Mouse (Mus musculus) lung, embryonic 14.5 days (tissue): ENCODE data around the gene Snrk. TPM values are rescaled to one million over a fixed set of nuclear protein-coding genes. Genes with fewer than 3 reads are reported as not detected.

Experiments
- ATAC-seq: fragments of 200-750 bp; cut with Nextera tagmentation; 2 replicates; pipeline ENCODE4 v1.8.0; 2017; ENCODE audit warnings: mild to moderate bottlenecking, moderate TSS enrichment, moderate library complexity; ENCODE audit not compliant: insufficient read depth
- DNase-seq: peaks from one replicate; pipeline ENCODE4 v3.0.0-alpha.2; 2015
- H3K27ac ChIP-seq: fragments of 300-500 bp; sonication (generic); 2 replicates; pipeline ENCODE4 v1.5.1; 2014; ENCODE audit warnings: low read depth, mild to moderate bottlenecking, moderate library complexity
- H3K27me3 ChIP-seq: fragments of 300-500 bp; sonication (generic); 2 replicates; pipeline ENCODE4 v1.6.1; 2014; ENCODE audit warnings: low read length, control low read depth; ENCODE audit not compliant: insufficient read depth
- H3K36me3 ChIP-seq: fragments of 300-500 bp; sonication (generic); 2 replicates; pipeline ENCODE4 v1.6.1; 2014; ENCODE audit warnings: control low read depth; ENCODE audit not compliant: insufficient read depth
- H3K4me1 ChIP-seq: fragments of 300-500 bp; sonication (generic); 2 replicates; pipeline ENCODE4 v1.6.1; 2014; ENCODE audit warnings: antibody characterized with exemption, control low read depth; ENCODE audit not compliant: insufficient read depth
- H3K4me2 ChIP-seq: fragments of 300-500 bp; sonication (generic); 2 replicates; pipeline ENCODE4 v1.6.1; 2014; ENCODE audit warnings: mild to moderate bottlenecking
- H3K4me3 ChIP-seq: fragments of 300-500 bp; sonication (generic); 2 replicates; pipeline ENCODE4 v1.5.1; 2014; ENCODE audit warnings: low read depth, low read length
- H3K9ac ChIP-seq: fragments of 300-500 bp; sonication (generic); 2 replicates; pipeline ENCODE4 v1.6.1; 2014
- H3K9me3 ChIP-seq: fragments of 300-500 bp; sonication (generic); 2 replicates; pipeline ENCODE4 v1.6.1; 2016; ENCODE audit warnings: low read depth, low read length, control low read depth
- CTCF ChIP-seq: IDR thresholded peaks from 2 replicates; pipeline ENCODE4 v1.5.1; 2016; ENCODE audit warnings: antibody characterized with exemption, low read depth
- WGBS: fragments of 180-500 bp; shearing (Covaris S2); extraction: QIAGEN DNeasy Blood & Tissue Kit; methylation state at CpG from one replicate; pipeline ENCODE4 v1.1.7; 2014; 5-methylcytosine and 5-hydroxymethylcytosine counted together
- polyA plus RNA-seq: library from polyadenylated mRNA; unstranded; fragments of >200 nt; fragmentation: Nextera tagmentation; extraction: Ambion mirVana; gene quantifications from 2 replicates; pipeline ENCODE4 v1.2.1, GENCODE M21; 2014

Snrk gene
- polyA plus RNA-seq, 1 experiment from 2014 or later: 58.4 TPM

DNA sequence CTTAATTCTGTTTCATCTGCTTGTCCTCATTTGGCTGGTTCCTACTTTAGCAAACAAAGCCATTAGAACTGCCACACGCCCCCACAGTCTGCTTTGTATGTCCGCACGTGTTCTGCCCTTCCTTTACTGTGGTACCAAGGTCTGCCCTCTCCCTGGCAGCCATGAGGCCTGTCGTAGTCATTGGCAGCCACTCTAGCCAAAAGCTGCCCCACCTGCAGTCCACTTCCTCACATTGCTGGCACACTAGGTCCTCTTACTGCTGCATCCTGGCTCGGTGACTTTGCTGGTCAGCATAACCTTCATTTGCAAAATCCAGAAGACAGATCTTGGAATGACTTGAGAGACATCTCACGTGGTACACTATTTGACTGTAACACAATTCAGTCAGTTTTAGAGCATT, 52.8 kb downstream of the Snrk start:
- DNase-seq: no peak
- WGBS: 89% methylated on average over 6 of the region's 6 CpGs

DNA sequence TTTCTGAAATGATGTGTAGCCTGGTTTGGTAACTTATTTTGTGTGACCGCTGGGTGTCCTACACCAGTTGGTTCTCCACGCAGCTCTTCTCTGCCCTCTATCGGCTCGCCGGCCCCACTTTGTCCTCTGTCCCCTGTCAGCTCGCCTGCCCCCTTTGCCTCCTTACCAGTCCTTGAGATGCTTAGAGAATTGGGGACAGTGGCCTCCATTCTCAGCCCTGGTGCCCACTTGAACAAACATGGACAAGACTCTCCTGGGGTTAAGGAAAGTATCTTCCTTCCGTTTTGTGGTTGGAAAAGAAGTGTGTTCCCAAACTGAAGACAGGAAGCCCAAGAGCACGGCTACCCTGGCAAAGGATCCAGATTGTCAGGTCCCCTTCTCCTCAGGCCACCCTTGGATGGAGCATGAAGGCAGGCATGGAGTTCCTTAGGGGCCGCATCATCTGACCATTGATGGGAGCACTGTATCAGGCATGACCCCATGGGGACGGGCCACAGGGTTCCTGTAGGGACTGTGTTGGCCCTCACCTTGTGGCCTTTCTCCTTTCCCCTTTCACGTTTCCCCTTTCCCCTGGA, 55.6 kb downstream of the Snrk start:
- no peak; the same call in 1 of the 2 replicates for TF ChIP-seq CTCF
- ATAC-seq (no peak), DNase-seq (no peak)
- Histone ChIP-seq H3K27me3 (no peaks in the 10 kb centered on the region), H3K9ac (no peak overlapping the region), H3K27ac (no peak overlapping the region), H3K4me2 (no peak overlapping the region), H3K4me3 (no peak overlapping the region), H3K9me3 (no peaks in the 10 kb centered on the region), H3K36me3 (peaks cover 19% of the 10 kb centered on the region), H3K4me1 (no peaks in the 10 kb centered on the region)
- 79% methylated on average over 11 of the region's 11 CpGs for WGBS

More for the DNA sequence above, 52.8 kb downstream of the Snrk start:
- Histone ChIP-seq H3K27me3 (no peaks in the 10 kb centered on the region), H3K4me1 (no peaks in the 10 kb centered on the region), H3K27ac (no peak overlapping the region), H3K4me3 (no peak overlapping the region), H3K9ac (no peak overlapping the region), H3K36me3 (peaks cover 46% of the 10 kb centered on the region), H3K4me2 (no peak overlapping the region), H3K9me3 (no peaks in the 10 kb centered on the region)
- no peak for TF ChIP-seq CTCF
- ATAC-seq: no peak

DNA sequence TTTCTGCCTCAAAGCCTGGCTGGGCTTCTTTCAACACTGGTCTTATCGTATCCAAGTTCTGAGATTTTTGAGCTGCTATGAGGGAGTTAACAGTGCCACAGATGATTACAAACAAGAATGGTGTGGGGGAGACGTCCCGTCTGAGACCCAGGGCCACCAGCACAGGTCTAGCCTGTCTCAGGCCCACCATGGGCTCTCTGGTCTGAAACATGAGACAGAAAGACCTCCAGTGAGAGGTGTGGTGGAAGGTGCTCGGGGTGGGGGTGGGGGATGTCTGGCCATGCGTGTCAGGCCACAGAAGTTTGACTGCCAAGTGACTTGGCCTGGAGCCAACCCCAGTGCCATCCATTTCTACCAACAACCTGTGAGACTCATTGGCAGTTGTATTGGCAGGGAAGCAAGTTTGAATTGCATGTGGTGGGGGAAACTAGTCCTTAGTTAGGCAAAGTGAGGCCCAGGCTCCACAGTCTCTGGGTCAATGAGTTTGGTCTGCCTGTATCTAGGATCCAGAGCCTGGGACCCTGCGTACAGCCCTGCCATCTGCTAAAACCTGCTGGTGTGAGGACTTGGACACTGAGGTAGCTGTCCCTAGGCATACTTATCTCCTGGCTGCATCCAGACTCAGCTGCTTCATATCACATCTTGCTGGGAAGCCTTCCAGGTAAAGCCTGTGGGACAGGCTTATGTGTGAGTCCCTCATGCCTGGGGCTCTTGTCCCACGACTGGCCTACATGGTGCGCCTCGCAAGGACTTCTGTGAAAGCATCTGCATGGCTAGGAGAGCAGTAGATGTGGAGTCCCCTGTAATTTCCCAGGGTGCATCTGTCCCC, 56.6 kb downstream of the Snrk start:
- H3K36me3 ChIP-seq: peaks cover 15% of the 10 kb centered on the region; the same call in 1 of the 2 replicates
- WGBS: 63% methylated on average over 9 of the region's 9 CpGs
- H3K9me3 ChIP-seq: no peaks in the 10 kb centered on the region
- no peaks in the 10 kb centered on the region for H3K4me1 ChIP-seq
- TF ChIP-seq CTCF: no peak
- no peak overlapping the region for H3K9ac ChIP-seq
- H3K27ac ChIP-seq: no peak overlapping the region; the same call in 1 of the 2 replicates
- DNase-seq (no peak), ATAC-seq (no peak)
- no peaks in the 10 kb centered on the region for H3K27me3 ChIP-seq
- no peak overlapping the region for H3K4me2 ChIP-seq
- H3K4me3 ChIP-seq: no peak overlapping the region

DNA sequence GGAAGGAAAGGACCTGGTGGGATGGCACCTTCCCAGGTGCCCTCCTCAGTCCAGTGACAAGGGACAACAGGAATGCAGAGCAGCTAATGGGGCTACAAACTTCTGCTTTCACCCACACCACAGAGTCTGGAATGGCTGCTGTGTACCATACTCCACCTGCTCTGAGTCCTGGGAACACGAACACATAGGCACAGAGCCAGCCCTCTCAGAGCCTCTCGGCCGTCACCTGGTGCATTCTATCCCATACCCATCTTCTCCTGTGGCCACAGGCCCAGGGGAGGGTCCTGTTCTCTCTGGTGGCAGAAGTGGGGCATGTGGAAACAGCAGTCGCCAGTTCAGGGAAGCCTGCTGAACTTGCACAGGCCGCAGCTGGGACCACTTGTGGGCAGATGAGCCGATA, 57.7 kb downstream of the Snrk start:
- Histone ChIP-seq H3K36me3 (peaks cover 12% of the 10 kb centered on the region; the same call in 1 of the 2 replicates), H3K4me3 (no peak overlapping the region), H3K27me3 (no peaks in the 10 kb centered on the region), H3K4me1 (no peaks in the 10 kb centered on the region), H3K4me2 (no peak overlapping the region), H3K27ac (no peak overlapping the region), H3K9ac (no peak overlapping the region), H3K9me3 (no peaks in the 10 kb centered on the region)
- ATAC-seq (no peak), DNase-seq (no peak)
- 82% methylated on average over 6 of the region's 6 CpGs for WGBS
- no peak for TF ChIP-seq CTCF

DNA sequence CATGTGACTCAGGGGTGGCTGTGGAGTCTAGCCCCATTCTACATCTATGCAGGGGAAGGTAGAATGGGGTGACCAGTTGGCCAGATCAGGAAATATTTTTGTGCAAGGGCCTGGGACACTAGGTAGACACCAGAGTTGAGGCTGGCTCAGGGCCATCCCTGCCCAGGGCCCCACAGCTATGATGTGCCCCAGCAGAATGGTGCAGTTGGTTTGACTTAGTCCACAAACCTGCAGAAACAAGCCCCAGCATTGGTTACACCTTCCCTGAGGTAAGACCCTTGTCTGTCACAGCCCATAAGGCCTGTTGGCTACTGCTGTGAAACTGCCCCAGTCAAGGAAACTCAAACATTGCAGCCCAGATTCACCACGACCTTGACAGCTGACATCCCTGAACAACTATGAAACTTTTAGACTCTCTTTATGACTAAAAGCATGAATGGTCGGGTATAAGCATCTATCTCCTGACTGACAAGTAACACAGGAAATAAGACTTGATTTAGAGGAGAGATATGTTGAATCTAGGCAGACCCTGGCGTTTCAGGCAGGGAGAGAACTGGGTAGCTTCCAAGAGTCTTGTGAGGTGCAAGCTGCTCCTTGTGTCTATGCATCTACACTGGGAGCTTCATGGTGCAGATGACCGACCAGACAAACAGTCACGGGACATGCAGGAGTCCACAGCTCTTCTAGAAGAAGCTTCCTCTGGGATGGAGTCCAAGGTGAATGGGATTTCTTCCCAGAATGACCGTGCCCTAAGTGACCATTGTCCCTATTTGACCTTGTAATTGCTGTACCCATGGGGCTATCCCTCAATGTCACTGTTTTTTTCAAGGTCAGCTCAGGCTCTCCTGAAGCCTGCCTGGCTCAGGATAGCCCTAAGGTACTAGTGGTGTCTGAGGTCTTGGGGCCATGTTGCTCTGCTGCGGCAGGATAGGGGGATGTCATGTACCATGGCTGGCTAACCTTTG, 60.5 kb downstream of the Snrk start:
- no peak for ATAC-seq
- no peak for TF ChIP-seq CTCF
- no peak overlapping the region for H3K4me3 ChIP-seq
- no peak overlapping the region for H3K4me2 ChIP-seq
- H3K4me1 ChIP-seq: no peaks in the 10 kb centered on the region
- 69% methylated on average over 7 of the region's 7 CpGs for WGBS
- H3K9ac ChIP-seq: no peak overlapping the region
- no peak overlapping the region for H3K27ac ChIP-seq
- no peaks in the 10 kb centered on the region for H3K9me3 ChIP-seq
- no peak for DNase-seq
- H3K36me3 ChIP-seq: no peaks in the 10 kb centered on the region
- H3K27me3 ChIP-seq: no peaks in the 10 kb centered on the region

DNA sequence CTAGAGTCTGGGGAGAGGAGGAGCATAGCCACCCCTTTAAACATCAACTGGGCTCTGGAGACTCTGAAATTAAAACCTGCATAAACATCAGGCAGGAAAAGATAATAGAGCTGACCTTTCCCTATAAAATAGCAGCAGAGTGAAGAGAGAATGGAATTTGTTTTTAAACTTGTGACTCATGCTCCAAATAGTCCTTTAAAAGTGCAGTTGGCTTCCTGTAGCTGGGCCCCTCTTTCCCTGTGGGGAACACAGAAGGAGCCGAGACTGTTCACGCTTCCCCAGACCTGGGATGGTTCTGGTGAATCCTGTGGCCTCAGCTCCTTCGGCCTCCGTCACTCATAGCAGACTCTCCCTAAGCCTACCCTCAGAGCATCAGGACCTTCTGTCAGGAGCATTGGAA, 61.4 kb downstream of the Snrk start:
- Histone ChIP-seq H3K27me3 (no peaks in the 10 kb centered on the region), H3K4me1 (no peaks in the 10 kb centered on the region), H3K9ac (no peak overlapping the region), H3K4me2 (no peak overlapping the region), H3K27ac (no peak overlapping the region), H3K4me3 (no peak overlapping the region), H3K36me3 (no peaks in the 10 kb centered on the region), H3K9me3 (no peaks in the 10 kb centered on the region)
- 42% methylated on average over 4 of the region's 4 CpGs for WGBS
- TF ChIP-seq CTCF: no peak
- no peak for ATAC-seq
- DNase-seq: no peak
